Mouse (Mus musculus) G1E (cell line): ENCODE data around the gene Plac9a.

Experiments
- CTCF ChIP-seq: IDR thresholded peaks from 2 replicates; pipeline ENCODE4 v1.5.1; 2012; ENCODE audit warnings: low read depth, low read length, inconsistent platforms, mixed read lengths
- GATA1 ChIP-seq: IDR thresholded peaks from 2 replicates; pipeline ENCODE4 v1.6.1; 2012; ENCODE audit warnings: borderline replicate concordance, low read length, inconsistent platforms, mixed read lengths
- POLR2AphosphoS5 ChIP-seq: IDR thresholded peaks from 2 replicates; pipeline ENCODE4 v1.6.1; 2012; ENCODE audit warnings: low read depth, low read length, inconsistent platforms; ENCODE audit not compliant: insufficient replicate concordance

- TF ChIP-seq CTCF = no peak
- TF ChIP-seq POLR2AphosphoS5 = no peak
- TF ChIP-seq GATA1 = no peak
Observed at GRCm38 (mm10) chr14:25840961-25841360, 61.9 kb downstream of the Plac9a start.
